ENCODE assay signal across 8 mouse cellular contexts in genomic region chr9:21751347-21751746, GRCm38 (mm10). TPM values are rescaled to one million over a fixed set of nuclear protein-coding genes. Genes with fewer than 3 reads are reported as not detected.
DNase-seq lines count a peak whose midpoint lies in the region; TF ChIP-seq lines count a peak whose summit lies in the region.

No protein-coding gene starts in this region.

- TF ChIP-seq CTCF in cortical plate, adult 2 months (IDR thresholded peaks at IDR 0.05; ENCODE audit: extremely low read depth, insufficient read depth, low read length) = 0 out of 2 replicates have a peak, but pooled peaks have one; percentile 14

- no peak for TF ChIP-seq POLR2A in cortical plate, adult 2 months (IDR thresholded peaks at IDR 0.05; ENCODE audit: extremely low read depth, insufficient read depth, low read length)

- H3K27ac ChIP-seq in cortical plate, adult 2 months (ENCODE audit: insufficient read depth, low read length) = no peak overlapping the region

- H3K4me1 ChIP-seq in cortical plate, adult 2 months (ENCODE audit: control insufficient read depth, insufficient read depth, low read length) = peaks cover 5% of the 10 kb centered on the region

- no peak overlapping the region for H3K4me3 ChIP-seq in cortical plate, adult 2 months (ENCODE audit: insufficient read depth, low read length)

- DNase-seq in heart, adult 18-20 months = peak; percentile 64 to 67
- no peak for DNase-seq in heart, adult 8-10 months (ENCODE audit: low spot score)
- DNase-seq in MN1 (ENCODE audit: low spot score) = peak; percentile 72
- DNase-seq in lung, adult 18-20 months = peak; percentile 72 to 82
- no peak for DNase-seq in spleen, postnatal 14 days (ENCODE audit: low spot score in 2 of 2)
- DNase-seq in right cerebral cortex, postnatal 10 days (ENCODE audit: low spot score in 2 of 2) = no peak
- DNase-seq in right cerebral cortex, adult 18-20 months = no peak

RNA-seq across cellular contexts. Expression of gene Spc24, which starts 8.8 kb away (rescaled TPM):
- total RNA-seq in heart, adult 18-20 months (2021) = 1 to 10 TPM; 4.7 to 6.4 TPM
- total RNA-seq in heart, adult 8-10 months (2022) = 1 to 10 TPM; 5.6 to 8.6 (median 7.7) TPM
- polyA plus RNA-seq in cortical plate, adult 2 months (2012; rRNA removed) = 2.3 and 3.3 TPM in 2 replicates

RNA-seq across cellular contexts. Expression of gene Ldlr, which starts 28.1 kb away (rescaled TPM):
- 1 to 10 TPM; 1.9 to 2.4 TPM for total RNA-seq in heart, adult 18-20 months (2021)
- total RNA-seq in heart, adult 8-10 months (2022) = 1 to 10 TPM; 2.3 to 3.8 (median 3.0) TPM
- polyA plus RNA-seq in cortical plate, adult 2 months (2012; rRNA removed) = 16.6 and 17.9 TPM in 2 replicates

RNA-seq across cellular contexts. Expression of gene Kank2, which starts 47.2 kb away (rescaled TPM):
- total RNA-seq in heart, adult 18-20 months (2021) = 10 to 100 TPM; 58.1 to 60.8 TPM
- total RNA-seq in heart, adult 8-10 months (2022) = 10 to 100 TPM; 64.2 to 67.2 (median 65.6) TPM
- 6.1 and 6.2 TPM in 2 replicates for polyA plus RNA-seq in cortical plate, adult 2 months (2012; rRNA removed)

Comparison
In these comparisons a context has a peak if more than half of its experiments do, and no peak if none do; other contexts are left out.
1. DNase-seq: peak in heart, adult 18-20 months (2 of 2), MN1 (single experiment) and lung, adult 18-20 months (2 of 2); none in heart, adult 8-10 months (single experiment), spleen, postnatal 14 days (0 of 2), right cerebral cortex, postnatal 10 days (0 of 2) and right cerebral cortex, adult 18-20 months (single experiment).